Mouse (Mus musculus) embryonic facial prominence, embryonic 14.5 days (tissue): ENCODE measurements around the gene Cebpa. TPM values are rescaled to one million over a fixed set of nuclear protein-coding genes. Genes with fewer than 3 reads are reported as not detected.

Experiments used
- ATAC-seq: fragments of 200-750 bp; cut with Nextera tagmentation; 2 replicates; pipeline ENCODE4 v1.8.0; 2017; ENCODE audit warnings: low read depth, moderate number of reproducible peaks, moderate TSS enrichment
- DNase-seq: peaks from one replicate; pipeline ENCODE4 v3.0.0-alpha.2; 2015; ENCODE audit warnings: low spot score
- H3K27ac ChIP-seq: fragments of 300-500 bp; sonication (generic); replicated peaks from 2 replicates; pipeline ENCODE4 v1.5.1; 2014; ENCODE audit warnings: low read depth, mild to moderate bottlenecking, low read length, moderate library complexity
- H3K27me3 ChIP-seq: fragments of 300-500 bp; sonication (generic); replicated peaks from 2 replicates; pipeline ENCODE4 v1.6.1; 2014; ENCODE audit warnings: low read length; ENCODE audit not compliant: control insufficient read depth, insufficient read depth
- H3K36me3 ChIP-seq: fragments of 300-500 bp; sonication (generic); 2 replicates; pipeline ENCODE4 v1.6.1; 2014; ENCODE audit warnings: low read length, mixed read lengths; ENCODE audit not compliant: control insufficient read depth, insufficient read depth
- H3K4me1 ChIP-seq: fragments of 300-500 bp; sonication (generic); 2 replicates; pipeline ENCODE4 v1.6.1; 2014; ENCODE audit warnings: antibody characterized with exemption, low read length; ENCODE audit not compliant: control insufficient read depth, insufficient read depth
- H3K4me2 ChIP-seq: fragments of 300-500 bp; sonication (generic); 2 replicates; pipeline ENCODE4 v1.6.1; 2014; ENCODE audit warnings: low read depth, mild to moderate bottlenecking, low read length, moderate library complexity, mixed read lengths
- H3K4me3 ChIP-seq: fragments of 300-500 bp; sonication (generic); 2 replicates; pipeline ENCODE4 v1.5.1; 2014; ENCODE audit warnings: low read depth, mild to moderate bottlenecking, low read length
- H3K9ac ChIP-seq: fragments of 300-500 bp; sonication (generic); 2 replicates; pipeline ENCODE4 v1.6.1; 2014; ENCODE audit warnings: low read depth, mild to moderate bottlenecking, low read length, moderate library complexity, mixed read lengths
- H3K9me3 ChIP-seq: fragments of 300-500 bp; sonication (generic); 2 replicates; pipeline ENCODE4 v1.6.1; 2016; ENCODE audit warnings: low read length; ENCODE audit not compliant: control insufficient read depth
- WGBS: fragments of 180-500 bp; shearing (Covaris S2); extraction: QIAGEN DNeasy Blood & Tissue Kit; methylation state at CpG from one replicate; pipeline ENCODE4 v1.1.7; 2014; 5-methylcytosine and 5-hydroxymethylcytosine counted together
- polyA plus RNA-seq: library from polyadenylated mRNA; unstranded; fragments of >200 nt; fragmentation: Nextera tagmentation; extraction: Ambion mirVana; gene quantifications from 2 replicates; pipeline ENCODE4 v1.2.1, GENCODE M21; 2014

Gene Cebpa
- 8.7 and 10.9 TPM in 2 replicates for polyA plus RNA-seq

DNA sequence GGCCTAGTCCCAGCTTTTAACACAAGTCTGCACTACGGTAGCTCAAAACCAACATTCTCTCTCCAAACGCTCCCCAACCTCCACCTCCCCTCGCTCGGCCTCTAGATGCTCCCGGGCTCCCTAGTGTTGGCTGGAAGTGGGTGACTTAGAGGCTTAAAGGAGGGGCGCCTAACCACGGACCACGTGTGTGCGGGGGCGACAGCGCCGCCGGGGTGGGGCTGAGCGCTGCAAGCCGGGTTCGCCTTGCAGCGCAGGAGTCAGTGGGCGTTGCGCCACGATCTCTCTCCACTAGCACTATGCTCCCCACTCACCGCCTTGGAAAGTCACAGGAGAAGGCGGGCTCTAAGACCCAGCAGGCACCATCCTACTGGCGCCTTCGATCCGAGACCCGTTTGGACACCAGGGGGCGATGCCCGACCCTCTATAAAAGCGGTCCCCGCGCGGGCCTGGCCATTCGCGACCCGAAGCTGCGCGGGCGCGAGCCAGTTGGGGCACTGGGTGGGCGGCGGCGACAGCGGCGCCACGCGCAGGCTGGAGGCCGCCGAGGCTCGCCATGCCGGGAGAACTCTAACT lies at the start of gene Cebpa:
TSS of gene Cebpa (plus strand) at position 453 of the 573 bp plus-strand sequence.
- DNase-seq (peak; percentile 97), ATAC-seq (peak; percentile 94)
- no peaks in the 10 kb centered on the region for H3K9me3 ChIP-seq
- H3K4me3 ChIP-seq: peak within 1 kb of the TSS; percentile 63
- H3K27ac ChIP-seq: peak within 1 kb of the TSS; percentile 86
- H3K27me3 ChIP-seq: peaks cover 54% of the 10 kb centered on the region
- H3K9ac ChIP-seq: peak within 1 kb of the TSS; percentile 70
- peak within 1 kb of the TSS; percentile 97 for H3K4me2 ChIP-seq
- no peaks in the 10 kb centered on the region for H3K36me3 ChIP-seq
- peaks cover 5% of the 10 kb centered on the region; the same call in 1 of the 2 replicates for H3K4me1 ChIP-seq
- 0% methylated on average over 16 of the region's 50 CpGs for WGBS

DNA sequence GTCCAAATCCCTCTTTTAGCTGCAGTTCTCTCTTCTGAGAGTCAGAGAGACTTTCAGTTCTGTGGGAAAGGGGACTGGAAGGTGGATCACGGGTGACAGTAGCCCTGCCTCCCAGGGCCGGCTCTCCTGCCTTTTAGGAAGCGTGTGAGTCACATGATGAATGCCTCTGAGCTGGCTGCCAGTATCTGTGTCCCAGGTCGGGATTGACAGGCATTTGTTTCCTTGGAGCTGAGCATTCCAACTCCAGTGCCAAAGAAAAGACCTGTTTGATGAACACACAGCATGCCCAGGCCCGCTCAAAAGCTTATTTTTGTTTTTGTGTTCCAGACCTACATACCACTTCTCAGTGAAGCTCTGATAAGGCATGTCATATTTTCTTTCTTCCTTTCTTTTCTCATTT lies 42.4 kb upstream of the Cebpa start:
- no peaks in the 10 kb centered on the region for H3K27me3 ChIP-seq
- no peaks in the 10 kb centered on the region for H3K9me3 ChIP-seq
- no peak overlapping the region for H3K4me2 ChIP-seq
- ATAC-seq (peak; percentile 53; the same call in 1 of the 2 replicates), DNase-seq (peak; percentile 81)
- H3K4me3 ChIP-seq: no peak overlapping the region
- H3K36me3 ChIP-seq: no peaks in the 10 kb centered on the region
- peaks cover 14% of the 10 kb centered on the region for H3K4me1 ChIP-seq
- no peak overlapping the region for H3K9ac ChIP-seq
- WGBS: 36% methylated on average over 5 of the region's 5 CpGs
- peak overlapping the region; percentile 48; the same call in 1 of the 2 replicates for H3K27ac ChIP-seq

GRCm38 (mm10) chr7:35080843-35081338 lies 38.2 kb upstream of the Cebpa start:
- 17% methylated on average over 10 of the region's 10 CpGs for WGBS

DNA sequence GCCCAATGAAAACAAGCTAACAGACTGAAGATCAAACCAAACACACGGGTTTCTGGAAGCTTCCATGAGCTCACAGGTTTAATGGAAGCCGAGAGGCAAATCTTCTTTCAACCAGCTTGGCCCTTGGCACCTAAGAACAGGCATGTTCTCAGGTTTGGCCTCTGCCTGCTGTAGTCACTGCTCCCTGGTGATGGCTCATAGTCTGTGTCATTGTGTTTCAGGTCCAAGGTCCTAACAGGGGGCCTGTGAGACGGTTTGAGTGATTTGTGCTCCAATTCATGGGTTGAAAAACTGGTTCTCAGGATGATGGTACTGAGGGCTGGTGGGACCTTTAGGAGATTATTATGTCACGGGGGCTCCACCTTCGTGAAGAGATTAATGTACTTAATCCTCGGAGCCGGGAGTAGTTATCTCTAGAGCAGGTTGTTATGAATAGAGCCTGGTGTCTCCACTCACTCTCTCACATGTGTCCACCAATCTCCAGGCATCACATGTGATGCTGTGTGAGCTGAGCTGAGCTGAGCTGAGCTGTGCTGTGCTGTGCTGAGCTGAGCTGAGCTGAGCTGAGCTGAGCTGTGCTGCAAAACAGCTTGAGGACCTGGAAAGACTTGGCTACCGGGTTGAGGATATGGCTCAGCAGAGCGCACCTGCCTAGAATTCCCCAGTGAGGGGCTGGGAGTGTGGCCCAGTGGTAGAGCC lies 37.5 kb upstream of the Cebpa start:
- WGBS: 71% methylated on average over 9 of the region's 9 CpGs
- H3K9ac ChIP-seq: no peak overlapping the region
- H3K4me2 ChIP-seq: peak overlapping the region; percentile 37; the same call in 1 of the 2 replicates
- peak overlapping the region; percentile 72 for H3K27ac ChIP-seq
- peaks cover 26% of the 10 kb centered on the region for H3K4me1 ChIP-seq
- H3K9me3 ChIP-seq: no peaks in the 10 kb centered on the region
- H3K36me3 ChIP-seq: no peaks in the 10 kb centered on the region
- H3K4me3 ChIP-seq: no peak overlapping the region
- no peak for DNase-seq
- H3K27me3 ChIP-seq: no peaks in the 10 kb centered on the region
- ATAC-seq: no peak

More at GRCm38 (mm10) chr7:35080843-35081338, 38.2 kb upstream of the Cebpa start:
- no peak overlapping the region for H3K4me3 ChIP-seq
- no peak for ATAC-seq
- H3K9me3 ChIP-seq: no peaks in the 10 kb centered on the region
- H3K4me2 ChIP-seq: peak overlapping the region; percentile 37
- H3K27ac ChIP-seq: peak overlapping the region; percentile 72
- no peaks in the 10 kb centered on the region for H3K27me3 ChIP-seq
- no peaks in the 10 kb centered on the region for H3K36me3 ChIP-seq
- H3K9ac ChIP-seq: peak overlapping the region; percentile 15; the same call in 1 of the 2 replicates
- peaks cover 21% of the 10 kb centered on the region for H3K4me1 ChIP-seq
- peak; percentile 51 for DNase-seq

- H3K36me3 ChIP-seq: no peaks in the 10 kb centered on the region
- H3K4me2 ChIP-seq: no peak overlapping the region
- ATAC-seq (peak; percentile 20; the same call in 1 of the 2 replicates), DNase-seq (peak; percentile 69)
- no peaks in the 10 kb centered on the region for H3K9me3 ChIP-seq
- H3K27me3 ChIP-seq: no peaks in the 10 kb centered on the region
- no peak overlapping the region for H3K27ac ChIP-seq
- no peak overlapping the region for H3K4me3 ChIP-seq
- H3K9ac ChIP-seq: no peak overlapping the region
- WGBS: 51% methylated on average over 11 of the region's 12 CpGs
- peaks cover 35% of the 10 kb centered on the region for H3K4me1 ChIP-seq
These were observed 34.3 kb upstream of the Cebpa start for GRCm38 (mm10) chr7:35084565-35085360.

GRCm38 (mm10) chr7:35086271-35086861 lies 32.7 kb upstream of the Cebpa start:
- Histone ChIP-seq H3K27ac (peak overlapping the region; percentile 57), H3K4me2 (peak overlapping the region; percentile 57), H3K4me3 (peak overlapping the region; percentile 24), H3K4me1 (peaks cover 23% of the 10 kb centered on the region), H3K9me3 (no peaks in the 10 kb centered on the region), H3K27me3 (no peaks in the 10 kb centered on the region), H3K36me3 (no peaks in the 10 kb centered on the region), H3K9ac (peak overlapping the region; percentile 26; the same call in 1 of the 2 replicates)
- WGBS: under 1% methylated on average over 21 of the region's 21 CpGs
- DNase-seq: peak; percentile 93
- peak; percentile 89 for ATAC-seq

GRCm38 (mm10) chr7:35090550-35090949 lies 28.5 kb upstream of the Cebpa start:
- H3K4me2 ChIP-seq: no peak overlapping the region
- WGBS: 66% methylated on average over 5 of the region's 5 CpGs
- no peak overlapping the region for H3K27ac ChIP-seq
- no peaks in the 10 kb centered on the region for H3K9me3 ChIP-seq
- peaks cover 14% of the 10 kb centered on the region for H3K4me1 ChIP-seq
- ATAC-seq (no peak), DNase-seq (no peak)
- no peak overlapping the region for H3K4me3 ChIP-seq
- H3K9ac ChIP-seq: no peak overlapping the region
- no peaks in the 10 kb centered on the region for H3K36me3 ChIP-seq
- no peaks in the 10 kb centered on the region for H3K27me3 ChIP-seq
